Mouse (Mus musculus): ENCODE measurements around the gene Rps27rt.

DNA sequence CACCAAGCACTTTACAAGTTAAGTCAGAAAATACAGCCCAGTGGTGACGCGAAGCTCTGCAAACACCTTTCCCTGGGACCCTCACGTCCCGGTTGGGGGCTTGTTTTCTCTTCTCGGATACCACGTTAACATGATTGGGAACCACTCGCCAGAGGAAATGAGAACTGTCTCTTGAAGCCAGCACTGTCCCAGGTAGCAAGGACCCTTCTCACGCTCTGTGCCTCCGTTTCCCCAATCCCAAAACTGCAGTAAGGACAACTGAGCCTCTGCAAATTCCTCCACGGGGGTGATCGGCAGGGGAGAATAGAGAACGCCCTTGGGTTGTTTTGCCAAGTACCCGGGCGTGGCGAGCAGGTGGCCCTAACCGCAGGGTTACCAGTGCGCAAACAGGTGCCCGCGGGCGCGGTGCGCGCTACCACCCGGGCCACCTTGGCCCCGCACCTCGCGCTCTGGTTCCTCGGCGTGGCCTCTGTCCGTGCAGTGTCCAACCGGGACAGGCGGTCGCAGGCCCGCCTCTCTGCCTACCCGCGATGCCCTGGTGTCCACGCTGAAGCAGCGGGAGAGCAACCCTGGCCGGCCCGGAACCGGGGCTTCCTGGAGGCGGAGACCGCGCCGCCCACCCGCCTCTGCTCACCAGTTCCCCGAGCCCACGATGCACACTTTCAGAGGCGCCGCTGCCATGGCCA lies 49.4 kb downstream of the Rps27rt start:
- TF ChIP-seq POLR2A (IDR thresholded peaks at IDR 0.05; ENCODE audit: borderline replicate concordance, insufficient read depth, low read length): no peak
- no peak for TF ChIP-seq CTCF (IDR thresholded peaks at IDR 0.05; ENCODE audit: borderline replicate concordance, insufficient read depth, low read depth, low read length)
